Mouse (Mus musculus) intestine, postnatal 0 days (tissue): ENCODE results near the gene Rpl9. TPM values are rescaled to one million over a fixed set of nuclear protein-coding genes. Genes with fewer than 3 reads are reported as not detected.

Experiments
- ATAC-seq: fragments of 200-750 bp; cut with Nextera tagmentation; 2 replicates; pipeline ENCODE4 v1.8.0; 2017; ENCODE audit warnings: mild to moderate bottlenecking, moderate TSS enrichment, moderate library complexity
- H3K27ac ChIP-seq: fragments of 300-500 bp; sonication (generic); 2 replicates; pipeline ENCODE4 v1.5.1; 2014; ENCODE audit warnings: mild to moderate bottlenecking, low read depth, low read length, moderate library complexity
- H3K27me3 ChIP-seq: fragments of 300-500 bp; sonication (generic); replicated peaks from 2 replicates; pipeline ENCODE4 v1.6.1; 2014; ENCODE audit warnings: low read length, mixed read lengths; ENCODE audit not compliant: control insufficient read depth, insufficient read depth
- H3K36me3 ChIP-seq: fragments of 300-500 bp; sonication (generic); 2 replicates; pipeline ENCODE4 v1.6.1; 2014; ENCODE audit warnings: mild to moderate bottlenecking, moderate library complexity; ENCODE audit not compliant: control insufficient read depth, insufficient read depth
- H3K4me1 ChIP-seq: fragments of 300-500 bp; sonication (generic); replicated peaks from 2 replicates; pipeline ENCODE4 v1.6.1; 2014; ENCODE audit warnings: antibody characterized with exemption, low read length, mixed read lengths; ENCODE audit not compliant: control insufficient read depth, insufficient read depth
- H3K4me2 ChIP-seq: fragments of 300-500 bp; sonication (generic); replicated peaks from 2 replicates; pipeline ENCODE4 v1.6.1; 2014; ENCODE audit warnings: low read depth, mild to moderate bottlenecking, moderate library complexity
- H3K4me3 ChIP-seq: fragments of 300-500 bp; sonication (generic); 2 replicates; pipeline ENCODE4 v1.5.1; 2014; ENCODE audit warnings: low read depth, low read length
- H3K9ac ChIP-seq: fragments of 300-500 bp; sonication (generic); 2 replicates; pipeline ENCODE4 v1.6.1; 2014; ENCODE audit warnings: mild to moderate bottlenecking, low read depth, low read length
- H3K9me3 ChIP-seq: fragments of 300-500 bp; sonication (generic); 2 replicates; pipeline ENCODE4 v1.6.1; 2016; ENCODE audit warnings: mixed run types; ENCODE audit not compliant: control insufficient read depth
- CTCF ChIP-seq: sonication (generic); IDR thresholded peaks from 2 replicates; pipeline ENCODE4 v1.5.1; 2016; ENCODE audit warnings: low read depth, mild to moderate bottlenecking, control low read depth, antibody characterized with exemption, moderate library complexity
- WGBS: fragments of 180-500 bp; shearing (Covaris S2); extraction: QIAGEN DNeasy Blood & Tissue Kit; methylation state at CpG from one replicate; pipeline ENCODE4 v1.1.7; 2014; 5-methylcytosine and 5-hydroxymethylcytosine counted together
- polyA plus RNA-seq: library from polyadenylated mRNA; unstranded; fragments of >200 nt; fragmentation: Nextera tagmentation; extraction: Ambion mirVana; gene quantifications from 2 replicates; pipeline ENCODE4 v1.2.1, GENCODE M21; 2015

Rpl9 gene
- polyA plus RNA-seq, 1 experiment from 2014 or later = 650 TPM

DNA sequence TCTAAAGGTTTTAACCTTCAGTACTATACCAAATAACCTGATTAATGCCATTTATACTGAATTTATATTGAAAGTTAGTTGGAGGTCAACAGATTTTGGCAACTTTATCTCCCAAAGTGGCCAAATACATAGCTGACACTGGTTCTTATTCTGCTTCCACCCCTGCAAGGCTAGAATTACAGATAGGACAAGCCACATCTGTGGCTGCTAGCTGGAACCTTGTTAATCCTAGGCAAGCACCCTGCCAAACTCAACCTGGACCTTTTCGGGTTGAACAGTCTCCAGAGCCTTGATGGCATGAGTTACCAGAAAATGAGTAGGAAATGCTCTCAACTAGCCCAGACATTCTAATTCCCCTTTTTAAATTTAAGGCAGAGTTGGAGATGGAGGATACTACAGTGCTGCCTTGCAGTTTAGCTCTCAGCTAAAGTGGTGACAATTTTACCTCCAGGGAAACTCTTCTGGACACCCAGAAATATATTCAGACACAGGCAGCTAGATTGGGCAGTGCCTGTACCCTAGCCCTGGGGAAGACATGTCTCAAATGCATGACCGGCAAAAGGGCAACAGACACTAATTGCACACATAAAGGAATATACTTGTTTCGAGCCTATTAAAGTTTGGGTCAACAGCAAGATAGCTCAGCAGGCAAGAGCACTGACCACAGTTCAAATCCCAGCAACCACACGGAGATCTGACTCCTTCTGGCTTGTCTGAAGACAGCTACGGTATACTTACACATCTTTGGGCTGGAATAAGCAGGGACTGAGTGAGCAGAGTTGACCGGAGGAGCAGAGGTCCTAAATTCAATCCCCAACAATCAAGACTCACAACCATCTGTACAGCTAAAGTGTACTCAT lies 4.0 kb downstream of the Rpl9 start:
- Histone ChIP-seq H3K9ac (no peak overlapping the region), H3K4me3 (no peak overlapping the region), H3K36me3 (peaks cover 24% of the 10 kb centered on the region), H3K27ac (no peak overlapping the region), H3K9me3 (no peaks in the 10 kb centered on the region), H3K4me2 (no peak overlapping the region), H3K27me3 (no peaks in the 10 kb centered on the region), H3K4me1 (no peaks in the 10 kb centered on the region; the same call in 1 of the 2 replicates)
- TF ChIP-seq CTCF = no peak
- WGBS = 85% methylated on average over 6 of the region's 6 CpGs
- ATAC-seq = no peak

DNA sequence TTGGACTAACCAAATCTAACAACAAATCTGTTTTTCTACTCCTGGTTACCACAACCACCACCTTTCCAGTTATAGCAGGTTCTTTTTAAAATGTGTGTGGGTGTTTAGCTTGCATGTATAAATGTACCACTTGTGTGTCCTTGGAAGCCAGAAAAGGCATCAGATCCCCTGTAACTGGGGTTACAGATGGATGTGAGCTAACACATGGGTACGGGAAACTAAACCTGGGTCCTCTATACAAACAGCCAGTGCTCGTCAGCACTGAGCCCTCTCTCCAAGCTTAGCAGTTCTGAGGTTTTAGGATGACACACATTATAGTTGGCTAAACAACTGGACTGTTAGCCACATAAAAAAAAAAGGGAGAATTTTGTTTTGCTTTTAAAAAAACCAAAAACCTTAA lies 5.5 kb downstream of the Rpl9 start:
- no peaks in the 10 kb centered on the region for H3K27me3 ChIP-seq
- no peak for TF ChIP-seq CTCF
- H3K36me3 ChIP-seq = peaks cover 24% of the 10 kb centered on the region
- H3K4me3 ChIP-seq = no peak overlapping the region
- H3K4me2 ChIP-seq = no peak overlapping the region
- no peak overlapping the region for H3K9ac ChIP-seq
- H3K4me1 ChIP-seq = no peaks in the 10 kb centered on the region; the same call in 1 of the 2 replicates
- ATAC-seq = no peak
- 67% methylated on average over 2 of the region's 2 CpGs for WGBS
- no peak overlapping the region for H3K27ac ChIP-seq
- no peaks in the 10 kb centered on the region for H3K9me3 ChIP-seq

DNA sequence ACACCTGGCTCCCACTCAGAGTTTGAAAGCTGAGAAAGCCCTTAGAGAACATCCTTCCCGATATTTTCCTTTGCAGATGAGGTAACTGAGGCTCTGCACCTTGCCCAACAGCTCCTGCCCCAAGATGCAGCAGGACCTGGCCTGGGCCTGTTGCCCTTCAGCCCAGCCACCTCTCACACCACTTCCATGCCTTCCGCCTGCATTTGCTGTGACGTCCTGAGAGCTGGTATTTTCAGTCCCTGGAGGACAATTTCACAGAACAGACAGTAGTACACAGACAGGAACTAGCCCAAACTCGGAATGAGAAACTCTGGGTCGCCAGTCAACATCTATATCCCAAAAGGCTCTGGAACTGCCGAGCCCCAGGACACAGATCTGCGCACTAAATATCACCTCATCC lies 16.5 kb downstream of the Rpl9 start:
- H3K4me3 ChIP-seq = no peak overlapping the region
- ATAC-seq = no peak
- TF ChIP-seq CTCF = no peak
- no peaks in the 10 kb centered on the region for H3K4me1 ChIP-seq
- H3K27me3 ChIP-seq = no peaks in the 10 kb centered on the region
- 84% methylated on average over 7 of the region's 7 CpGs for WGBS
- H3K9me3 ChIP-seq = no peaks in the 10 kb centered on the region
- no peak overlapping the region for H3K27ac ChIP-seq
- no peak overlapping the region for H3K9ac ChIP-seq
- H3K4me2 ChIP-seq = no peak overlapping the region
- no peaks in the 10 kb centered on the region for H3K36me3 ChIP-seq

DNA sequence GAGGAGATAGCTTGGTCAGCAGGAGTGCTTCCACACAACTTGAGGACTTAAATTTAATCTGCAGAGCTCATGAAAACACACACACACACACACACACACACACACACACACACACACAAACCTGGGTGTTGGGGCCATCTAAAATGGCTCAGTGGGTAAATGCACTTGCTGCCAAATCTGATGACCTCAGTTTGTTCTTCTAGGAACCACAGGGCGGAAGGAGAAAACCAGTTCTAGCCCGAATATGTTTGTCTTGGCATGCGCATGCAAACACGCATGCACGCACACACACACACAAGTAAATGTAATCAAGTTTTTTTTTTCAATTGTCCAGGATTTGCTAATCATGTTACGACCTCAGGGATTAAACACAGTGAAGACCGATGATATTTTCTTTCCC lies 19.7 kb downstream of the Rpl9 start:
- no peak overlapping the region for H3K27ac ChIP-seq
- no peak overlapping the region for H3K4me2 ChIP-seq
- H3K9ac ChIP-seq = no peak overlapping the region
- no peak for ATAC-seq
- H3K4me3 ChIP-seq = no peak overlapping the region
- H3K27me3 ChIP-seq = no peaks in the 10 kb centered on the region
- WGBS = 93% methylated on average over 7 of the region's 7 CpGs
- H3K36me3 ChIP-seq = no peaks in the 10 kb centered on the region
- no peaks in the 10 kb centered on the region for H3K4me1 ChIP-seq
- no peaks in the 10 kb centered on the region for H3K9me3 ChIP-seq
- no peak for TF ChIP-seq CTCF

DNA sequence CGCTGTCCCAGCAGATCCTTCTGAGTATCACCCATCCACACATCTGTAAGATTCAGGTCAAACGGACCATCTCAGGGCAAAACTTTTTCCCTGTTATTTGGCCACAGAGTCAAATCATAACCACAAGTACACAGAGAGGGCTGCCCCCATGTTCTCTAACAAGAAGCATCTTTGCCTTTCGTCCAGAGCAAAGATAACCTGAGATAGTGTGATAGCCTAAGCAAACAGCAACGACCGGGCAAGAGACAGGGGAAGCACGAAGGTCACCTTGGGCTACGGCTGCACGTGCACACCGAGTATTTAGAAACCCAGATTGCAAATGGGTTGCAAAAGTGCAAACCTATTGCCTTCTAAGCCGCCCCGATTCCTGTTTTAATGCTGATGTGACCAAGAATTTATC lies 23.4 kb downstream of the Rpl9 start:
- Histone ChIP-seq H3K9me3 (no peaks in the 10 kb centered on the region), H3K9ac (no peak overlapping the region), H3K27ac (no peak overlapping the region), H3K4me3 (no peak overlapping the region), H3K4me2 (no peak overlapping the region), H3K36me3 (no peaks in the 10 kb centered on the region), H3K4me1 (no peaks in the 10 kb centered on the region), H3K27me3 (no peaks in the 10 kb centered on the region)
- no peak for ATAC-seq
- no peak for TF ChIP-seq CTCF
- 41% methylated on average over 11 of the region's 11 CpGs for WGBS

DNA sequence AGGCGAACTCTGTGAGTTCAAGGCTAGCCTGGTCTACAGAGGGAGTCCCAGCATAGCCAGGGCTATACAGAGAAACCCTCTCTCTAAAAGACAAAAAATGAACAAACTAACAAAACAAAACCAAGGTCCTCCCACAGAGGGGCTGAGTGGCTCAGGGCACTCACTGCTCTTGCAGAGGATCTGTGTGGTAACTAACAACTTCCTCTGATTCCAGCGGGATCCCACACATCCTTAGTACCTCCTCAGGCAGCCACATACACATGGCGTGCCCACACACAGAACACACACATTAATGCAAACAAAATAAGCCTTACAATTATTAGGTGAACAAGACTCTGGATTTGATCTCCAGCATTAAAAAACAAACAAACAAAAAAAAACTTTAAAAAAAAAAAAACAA lies 33.5 kb downstream of the Rpl9 start:
- Histone ChIP-seq H3K27ac (peak overlapping the region; percentile 47), H3K4me3 (no peak overlapping the region), H3K36me3 (no peaks in the 10 kb centered on the region), H3K9me3 (no peaks in the 10 kb centered on the region), H3K4me2 (no peak overlapping the region), H3K27me3 (no peaks in the 10 kb centered on the region), H3K4me1 (no peaks in the 10 kb centered on the region), H3K9ac (no peak overlapping the region)
- WGBS = 86% methylated on average over 3 of the region's 3 CpGs
- TF ChIP-seq CTCF = no peak
- ATAC-seq = no peak
